Mouse (Mus musculus) heart, embryonic 16.5 days (tissue): Measurements from ENCODE around the gene Gm8247. TPM values are rescaled to one million over a fixed set of nuclear protein-coding genes. Genes with fewer than 3 reads are reported as not detected.
"Not testable (repeated sequence)": the region's sequence is repeated elsewhere in the genome, so short reads cannot be mapped to it uniquely, and the experiment has no call there.

Source experiments
- ATAC-seq: fragments of 200-750 bp; cut with Nextera tagmentation; replicated peaks from 2 replicates; pipeline ENCODE4 v1.8.0; 2017; ENCODE audit warnings: moderate number of reproducible peaks; ENCODE audit not compliant: insufficient read depth, low FRiP score; ENCODE audit errors: extremely low read depth
- H3K27ac ChIP-seq: fragments of 300-500 bp; sonication (generic); 2 replicates; pipeline ENCODE4 v1.5.1; 2014; ENCODE audit warnings: mild to moderate bottlenecking, low read length, control low read depth, moderate library complexity
- H3K27me3 ChIP-seq: fragments of 300-500 bp; sonication (generic); 2 replicates; pipeline ENCODE4 v1.6.1; 2014; ENCODE audit warnings: low read length, mixed read lengths; ENCODE audit not compliant: control insufficient read depth, insufficient read depth
- H3K36me3 ChIP-seq: fragments of 300-500 bp; sonication (generic); 2 replicates; pipeline ENCODE4 v1.6.1; 2014; ENCODE audit not compliant: control insufficient read depth, insufficient read depth
- H3K4me1 ChIP-seq: fragments of 300-500 bp; sonication (generic); 2 replicates; pipeline ENCODE4 v1.6.1; 2014; ENCODE audit warnings: low read length, mixed read lengths; ENCODE audit not compliant: control insufficient read depth, insufficient read depth
- H3K4me2 ChIP-seq: fragments of 300-500 bp; sonication (generic); 2 replicates; pipeline ENCODE4 v1.6.1; 2014; ENCODE audit warnings: low read depth, mild to moderate bottlenecking, control low read depth, low read length
- H3K4me3 ChIP-seq: fragments of 300-500 bp; sonication (generic); 2 replicates; pipeline ENCODE4 v1.5.1; 2014; ENCODE audit warnings: mild to moderate bottlenecking, control low read depth, low read length
- H3K9ac ChIP-seq: fragments of 300-500 bp; sonication (generic); 2 replicates; pipeline ENCODE4 v1.6.1; 2014; ENCODE audit warnings: low read length, control low read depth
- H3K9me3 ChIP-seq: fragments of 300-500 bp; sonication (generic); replicated peaks from 2 replicates; pipeline ENCODE4 v1.6.1; 2016; ENCODE audit warnings: low read length; ENCODE audit not compliant: control insufficient read depth
- WGBS: fragments of 180-500 bp; shearing (Covaris S2); extraction: QIAGEN DNeasy Blood & Tissue Kit; methylation state at CpG from one replicate; pipeline ENCODE4 v1.1.7; 2014; 5-methylcytosine and 5-hydroxymethylcytosine counted together
- polyA plus RNA-seq: library from polyadenylated mRNA; unstranded; fragments of >200 nt; fragmentation: Nextera tagmentation; extraction: Ambion mirVana; gene quantifications from 2 replicates; pipeline ENCODE4 v1.2.1, GENCODE M21; 2015

Gm8247 gene
- polyA plus RNA-seq, result not detected in 2 replicates

- 76% methylated on average over 4 of the region's 4 CpGs for WGBS
- H3K4me2 ChIP-seq, H3K9me3 ChIP-seq, H3K4me3 ChIP-seq, ATAC-seq, H3K36me3 ChIP-seq, H3K27me3 ChIP-seq, H3K9ac ChIP-seq, H3K4me1 ChIP-seq, H3K27ac ChIP-seq: not testable (repeated sequence)
These were observed at the start of gene Gm8247 for GRCm38 (mm10) chr14:44582853-44583252. TSS of gene Gm8247 (plus strand) at chr14:44583153.

- not testable (repeated sequence) for H3K27me3 ChIP-seq, ATAC-seq, H3K4me1 ChIP-seq, H3K9me3 ChIP-seq, H3K9ac ChIP-seq, H3K27ac ChIP-seq, H3K4me2 ChIP-seq, H3K4me3 ChIP-seq, H3K36me3 ChIP-seq
- WGBS, result 53% methylated on average over 3 of the region's 5 CpGs
These were observed 35.0 kb upstream of the Gm8247 start for GRCm38 (mm10) chr14:44547961-44548360.

GRCm38 (mm10) chr14:44591765-44592164 lies 8.8 kb downstream of the Gm8247 start:
- ATAC-seq, H3K4me2 ChIP-seq, H3K27ac ChIP-seq, H3K4me3 ChIP-seq, H3K4me1 ChIP-seq, H3K9ac ChIP-seq, H3K27me3 ChIP-seq, H3K36me3 ChIP-seq, H3K9me3 ChIP-seq: not testable (repeated sequence)
- WGBS, result 53% methylated on average over 2 of the region's 2 CpGs

GRCm38 (mm10) chr14:44627737-44628136 lies 44.8 kb downstream of the Gm8247 start, which contains the start of gene Gm5624:
TSS of gene Gm5624 (minus strand) at chr14:44627938.
- H3K9ac ChIP-seq, H3K9me3 ChIP-seq, H3K4me2 ChIP-seq, H3K27ac ChIP-seq, H3K4me1 ChIP-seq, ATAC-seq, H3K4me3 ChIP-seq, H3K36me3 ChIP-seq, H3K27me3 ChIP-seq: not testable (repeated sequence)
- 65% methylated on average over 4 of the region's 4 CpGs for WGBS

Other genes starting within 250 kb of the Gm8247 start
- gene Gm5930, start 244.6 kb upstream of the Gm8247 start, polyA plus RNA-seq, result not detected in 2 replicates
- gene Gm8229, start 217.8 kb upstream of the Gm8247 start, polyA plus RNA-seq, result not detected in 2 replicates
- gene Gm3371, start 172.5 kb upstream of the Gm8247 start, polyA plus RNA-seq, result not detected in 2 replicates
- gene Gm8232, start 149.5 kb upstream of the Gm8247 start, polyA plus RNA-seq, result not detected in 2 replicates
- gene BC061237, start 90.7 kb upstream of the Gm8247 start, polyA plus RNA-seq, result not detected in 2 replicates
- not detected in 2 replicates for gene Gm17093, start 64.9 kb upstream of the Gm8247 start, polyA plus RNA-seq
- not detected in 2 replicates for gene Gm5624, start 44.8 kb downstream of the Gm8247 start, polyA plus RNA-seq
- gene Gm8257, start 123.3 kb downstream of the Gm8247 start, polyA plus RNA-seq, result not detected in 2 replicates
- gene Gm8267, start 167.2 kb downstream of the Gm8247 start, polyA plus RNA-seq, result not detected in 2 replicates